Mouse (Mus musculus): ENCODE data around the gene Lipt2. TPM values are rescaled to one million over a fixed set of nuclear protein-coding genes. Genes with fewer than 3 reads are reported as not detected.

Gene Lipt2
- polyA plus RNA-seq, 1 experiment from 2014 or later, result 20.4 TPM

- WGBS, result 41% methylated on average over 6 of the region's 6 CpGs
- Histone ChIP-seq H3K4me2 (no peak overlapping the region), H3K27me3 (no peaks in the 10 kb centered on the region), H3K9ac (no peak overlapping the region), H3K27ac (no peak overlapping the region), H3K4me3 (no peak overlapping the region), H3K4me1 (peaks cover 8% of the 10 kb centered on the region; the same call in 1 of the 2 replicates), H3K36me3 (no peaks in the 10 kb centered on the region), H3K9me3 (no peaks in the 10 kb centered on the region)
- no peak for ATAC-seq (ENCODE audit: insufficient number of reproducible peaks, low FRiP score, low TSS enrichment, low read depth)
These were observed 45.8 kb downstream of the Lipt2 start for GRCm38 (mm10) chr7:100204871-100205270.

- Histone ChIP-seq H3K36me3 (no peaks in the 10 kb centered on the region), H3K27ac (no peak overlapping the region), H3K4me1 (peaks cover 8% of the 10 kb centered on the region; the same call in 1 of the 2 replicates), H3K27me3 (no peaks in the 10 kb centered on the region), H3K9ac (no peak overlapping the region), H3K9me3 (no peaks in the 10 kb centered on the region), H3K4me3 (no peak overlapping the region), H3K4me2 (no peak overlapping the region)
- no peak for ATAC-seq (ENCODE audit: insufficient number of reproducible peaks, low FRiP score, low TSS enrichment, low read depth)
- 86% methylated on average over 2 of the region's 2 CpGs for WGBS
These were observed 47.1 kb downstream of the Lipt2 start for GRCm38 (mm10) chr7:100206144-100206543.

GRCm38 (mm10) chr7:100207886-100208285 lies 48.8 kb downstream of the Lipt2 start:
- Histone ChIP-seq H3K27ac (no peak overlapping the region), H3K4me2 (no peak overlapping the region), H3K4me1 (0 out of 2 replicates have a peak, but pooled peaks cover 2% of the 10 kb centered on the region), H3K9me3 (no peaks in the 10 kb centered on the region), H3K4me3 (no peak overlapping the region), H3K9ac (no peak overlapping the region), H3K36me3 (no peaks in the 10 kb centered on the region), H3K27me3 (no peaks in the 10 kb centered on the region)
- no peak for ATAC-seq (ENCODE audit: insufficient number of reproducible peaks, low FRiP score, low TSS enrichment, low read depth)

Other genes starting within 250 kb of the Lipt2 start
- 4.3 and 5.4 TPM in 2 replicates for gene Rnf169, start 178.8 kb upstream of the Lipt2 start, polyA plus RNA-seq (2015; fragmentation: Nextera tagmentation; extraction: Ambion mirVana)
- 1.3 and 1.8 TPM in 2 replicates for gene Chrdl2, start 153.1 kb upstream of the Lipt2 start, polyA plus RNA-seq (2015; fragmentation: Nextera tagmentation; extraction: Ambion mirVana)
- gene Pold3, start 37.7 kb upstream of the Lipt2 start, polyA plus RNA-seq (2015; fragmentation: Nextera tagmentation; extraction: Ambion mirVana), result 50.0 and 52.6 TPM in 2 replicates
- 14.3 and 16.9 TPM in 2 replicates for gene Kcne3, start 17.2 kb downstream of the Lipt2 start, polyA plus RNA-seq (2015; fragmentation: Nextera tagmentation; extraction: Ambion mirVana)
- 2.1 and 3.1 TPM in 2 replicates for gene Pgm2l1, start 68.1 kb downstream of the Lipt2 start, polyA plus RNA-seq (2015; fragmentation: Nextera tagmentation; extraction: Ambion mirVana)
- gene P4ha3, start 126.2 kb downstream of the Lipt2 start, polyA plus RNA-seq (2015; fragmentation: Nextera tagmentation; extraction: Ambion mirVana), result 24.0 and 28.1 TPM in 2 replicates
- 16.8 and 19.7 TPM in 2 replicates for gene C2cd3, start 213.0 kb downstream of the Lipt2 start, polyA plus RNA-seq (2015; fragmentation: Nextera tagmentation; extraction: Ambion mirVana)
- gene Ppme1, start 213.0 kb downstream of the Lipt2 start, polyA plus RNA-seq (2015; fragmentation: Nextera tagmentation; extraction: Ambion mirVana), result 55.3 and 56.0 TPM in 2 replicates